Mouse (Mus musculus) stomach, postnatal 0 days (tissue): ENCODE measurements at regions not wholly inside any gene's neighbourhood (a gene's known extent, or its start where the extent isn't known, plus 50 kb on each side); places are given as distances from the start of the nearest gene placed in this dataset.

Experiments used
- CTCF ChIP-seq: IDR thresholded peaks from 2 replicates; pipeline ENCODE4 v1.5.1; 2016; ENCODE audit warnings: antibody characterized with exemption, low read depth, mild to moderate bottlenecking, moderate library complexity
- EP300 ChIP-seq: optimal IDR thresholded peaks from 2 replicates; pipeline ENCODE3; 2016; ENCODE audit warnings: antibody characterized with exemption

DNA sequence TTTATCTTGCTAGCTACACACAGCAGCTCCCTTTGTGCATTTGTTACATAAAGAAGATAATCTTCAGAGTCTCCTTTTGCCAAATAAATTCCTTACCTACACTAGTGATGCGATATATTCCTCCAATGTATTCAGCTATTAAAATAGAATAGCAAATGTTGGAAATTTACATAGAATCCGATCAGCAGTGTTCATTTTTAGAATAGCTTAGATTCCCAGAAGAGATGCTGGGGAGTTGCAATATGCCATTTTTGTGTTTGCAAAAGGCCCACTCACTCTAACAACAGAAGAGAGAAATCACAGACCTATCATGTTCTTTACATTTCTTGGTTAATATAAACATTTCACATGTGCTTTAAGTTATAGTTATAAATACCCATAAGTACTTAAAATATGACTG, 454.2 kb downstream of the Kcnj3 start:
- no peak for TF ChIP-seq CTCF
- TF ChIP-seq EP300 = no peak
